Mouse (Mus musculus) layer of hippocampus, postnatal 10 days (tissue): ENCODE data around the gene Slc9a1. TPM values are rescaled to one million over a fixed set of nuclear protein-coding genes. Genes with fewer than 3 reads are reported as not detected.

Experiments
- DNase-seq, 2 experiments: peaks; one replicate each; pipeline ENCODE4 v3.0.0; 2021; ENCODE audit warnings: low spot score in 2 of 2
- total RNA-seq, 2 experiments: library from RNA; stranded (reverse); gene quantifications; 2 replicates each; pipeline ENCODE4 v1.2.3; 2021

Slc9a1 gene
- total RNA-seq, 2 experiments from 2014 or later: 45.5 to 47.4 TPM

- DNase-seq: no peak
Observed at GRCm38 (mm10) chr4:133400098-133400497, 30.6 kb downstream of the Slc9a1 start.

- no peak for DNase-seq
Observed at GRCm38 (mm10) chr4:133402011-133402410, 32.5 kb downstream of the Slc9a1 start.

GRCm38 (mm10) chr4:133403611-133404228 is 34.2 kb downstream of the Slc9a1 start:
- DNase-seq: no peak

GRCm38 (mm10) chr4:133404256-133404655 is 34.8 kb downstream of the Slc9a1 start:
- no peak for DNase-seq

- no peak for DNase-seq
Observed at GRCm38 (mm10) chr4:133406313-133407056, 37.0 kb downstream of the Slc9a1 start.

- DNase-seq: peak in 1 of 2 experiments; percentile 46
Observed at GRCm38 (mm10) chr4:133407114-133407787, 37.7 kb downstream of the Slc9a1 start.

GRCm38 (mm10) chr4:133408006-133408405 is 38.5 kb downstream of the Slc9a1 start:
- DNase-seq: no peak

GRCm38 (mm10) chr4:133410994-133411393 is 41.5 kb downstream of the Slc9a1 start:
- DNase-seq: no peak

GRCm38 (mm10) chr4:133412096-133412495 is 42.6 kb downstream of the Slc9a1 start:
- DNase-seq: no peak

GRCm38 (mm10) chr4:133412575-133413540 is 43.4 kb downstream of the Slc9a1 start:
- no peak for DNase-seq

- DNase-seq: no peak
Observed at GRCm38 (mm10) chr4:133413617-133414016, 44.1 kb downstream of the Slc9a1 start.

- no peak for DNase-seq
Observed at GRCm38 (mm10) chr4:133414920-133415319, 45.4 kb downstream of the Slc9a1 start.

- peak; percentile 79 to 82 for DNase-seq
Observed at GRCm38 (mm10) chr4:133419312-133420004, 50.0 kb downstream of the Slc9a1 start.

- DNase-seq: no peak
Observed at GRCm38 (mm10) chr4:133421989-133422388, 52.5 kb downstream of the Slc9a1 start.

GRCm38 (mm10) chr4:133422601-133423000 is 53.1 kb downstream of the Slc9a1 start:
- no peak for DNase-seq

- peak; percentile 72 to 79 for DNase-seq
Observed at GRCm38 (mm10) chr4:133423108-133423507, 53.6 kb downstream of the Slc9a1 start.

- no peak for DNase-seq
Observed at GRCm38 (mm10) chr4:133423691-133424090, 54.2 kb downstream of the Slc9a1 start.

- DNase-seq: peak; percentile 73 to 81
Observed at GRCm38 (mm10) chr4:133424100-133424499, 54.6 kb downstream of the Slc9a1 start.

- DNase-seq: no peak
Observed at GRCm38 (mm10) chr4:133426141-133426540, 56.6 kb downstream of the Slc9a1 start.

- DNase-seq: no peak
Observed at GRCm38 (mm10) chr4:133431508-133431907, 62.0 kb downstream of the Slc9a1 start.
